Mouse (Mus musculus) myocyte (in vitro differentiated cells): ENCODE measurements at regions not wholly inside any gene's neighbourhood (a gene's known extent, or its start where the extent isn't known, plus 50 kb on each side); places are given as distances from the start of the nearest gene placed in this dataset.

Source experiments
- H3K27me3 ChIP-seq: one replicate; pipeline ENCODE4 v1.6.1; 2011; ENCODE audit not compliant: control insufficient read depth, insufficient read depth, insufficient read length
- H3K36me3 ChIP-seq: one replicate; pipeline ENCODE4 v1.6.1; 2011; ENCODE audit not compliant: control insufficient read depth, insufficient read depth
- H3K4me2 ChIP-seq: one replicate; pipeline ENCODE4 v1.6.1; 2011; ENCODE audit warnings: low read depth, control low read depth
- H3K4me3 ChIP-seq: one replicate; pipeline ENCODE4 v1.5.1; 2011; ENCODE audit warnings: mild to moderate bottlenecking, control low read depth, moderate library complexity
- H3K79me2 ChIP-seq: one replicate; pipeline ENCODE4 v1.6.1; 2011; ENCODE audit not compliant: control insufficient read depth, insufficient read depth
- H3ac ChIP-seq: one replicate; pipeline ENCODE4 v1.6.1; 2011; ENCODE audit not compliant: control insufficient read depth, insufficient read length
- CEBPB ChIP-seq: IDR thresholded peaks from 2 replicates; pipeline ENCODE4 v1.6.1; 2011; ENCODE audit warnings: mild to moderate bottlenecking, moderate library complexity; ENCODE audit not compliant: poor library complexity, insufficient read depth, severe bottlenecking
- E2F4 ChIP-seq: IDR thresholded peaks from one replicate; pipeline ENCODE4 v1.6.1; 2011; ENCODE audit warnings: mild to moderate bottlenecking, control low read depth, moderate library complexity; ENCODE audit not compliant: insufficient read depth
- MAX ChIP-seq: IDR thresholded peaks from one replicate; pipeline ENCODE4 v1.6.1; 2011; ENCODE audit warnings: low read depth, mild to moderate bottlenecking, control low read depth
- MYOD1 ChIP-seq, 3 experiments: IDR thresholded peaks; one replicate each; pipeline ENCODE4 v1.6.1; 2011; ENCODE audit warnings: control low read depth in 2 of 3, low read depth in 2 of 3, mild to moderate bottlenecking in 2 of 3, moderate library complexity in 1 of 3; ENCODE audit not compliant: insufficient read length in 2 of 3, control insufficient read depth in 1 of 3
- MYOG ChIP-seq, 3 experiments: IDR thresholded peaks; one replicate each; pipeline ENCODE4 v1.6.1; 2011; ENCODE audit warnings: control low read depth in 2 of 3, low read depth in 2 of 3, mild to moderate bottlenecking in 2 of 3; ENCODE audit not compliant: insufficient read length in 2 of 3, control insufficient read depth in 1 of 3, insufficient read depth in 1 of 3
- POLR2A ChIP-seq: IDR thresholded peaks from one replicate; pipeline ENCODE4 v1.6.1; 2011; ENCODE audit warnings: low read depth, mild to moderate bottlenecking, control low read depth, moderate library complexity; ENCODE audit not compliant: insufficient read length
- POLR2AphosphoS2 ChIP-seq: IDR thresholded peaks from one replicate; pipeline ENCODE4 v1.6.1; 2011; ENCODE audit warnings: low read depth, control low read depth; ENCODE audit not compliant: insufficient read length
- REST ChIP-seq: IDR thresholded peaks from one replicate; pipeline ENCODE4 v1.6.1; 2011; ENCODE audit warnings: mild to moderate bottlenecking, control low read depth, moderate library complexity; ENCODE audit not compliant: insufficient read depth, insufficient read length
- SRF ChIP-seq: IDR thresholded peaks from one replicate; pipeline ENCODE4 v1.6.1; 2011; ENCODE audit warnings: low read depth; ENCODE audit not compliant: control insufficient read depth, insufficient read length
- TCF12 ChIP-seq: IDR thresholded peaks from one replicate; pipeline ENCODE4 v1.6.1; 2011; ENCODE audit warnings: mild to moderate bottlenecking, control low read depth; ENCODE audit not compliant: poor library complexity, insufficient read depth, severe bottlenecking
- TCF3 ChIP-seq: IDR thresholded peaks from one replicate; pipeline ENCODE4 v1.6.1; 2011; ENCODE audit warnings: low read depth, control low read depth; ENCODE audit not compliant: insufficient read length
- USF1 ChIP-seq: IDR thresholded peaks from one replicate; pipeline ENCODE4 v1.6.1; 2011; ENCODE audit warnings: low read depth, mild to moderate bottlenecking, control low read depth, moderate library complexity

DNA sequence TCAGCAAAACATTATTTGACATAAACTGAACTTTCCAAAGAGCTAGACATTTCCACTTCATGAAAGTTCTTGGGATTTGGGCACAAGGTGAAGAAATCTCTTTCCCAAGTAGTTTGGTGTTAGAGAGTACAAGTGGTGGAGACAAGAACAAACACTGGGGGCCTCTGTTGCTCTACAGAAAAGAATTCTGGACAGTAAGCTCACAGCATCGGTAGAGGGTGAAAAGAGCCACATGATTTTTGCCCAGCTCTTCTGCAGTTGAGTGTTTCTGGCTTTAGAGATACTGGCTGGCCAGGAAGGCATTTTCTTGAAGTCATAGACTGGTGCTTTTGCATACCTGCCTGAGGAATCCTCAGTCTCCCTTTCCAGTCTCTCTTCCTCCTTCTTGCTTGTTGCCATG lies 127.8 kb downstream of the Stk31 start:
- H3K79me2 ChIP-seq = no peaks in the 10 kb centered on the region
- no peaks in the 10 kb centered on the region for H3K36me3 ChIP-seq
- H3K4me3 ChIP-seq = no peak overlapping the region
- H3K4me2 ChIP-seq = no peak overlapping the region
- no peak overlapping the region for H3ac ChIP-seq
- no peak for TF ChIP-seq E2F4
- TF ChIP-seq MYOG (IDR thresholded peaks at IDR 0.05; ENCODE audit: control insufficient read depth in 1 of 3, insufficient read depth in 1 of 3, insufficient read length in 2 of 3, low read depth in 2 of 3) = no peak
- TF ChIP-seq POLR2AphosphoS2 = no peak
- TF ChIP-seq MAX = no peak
- TF ChIP-seq REST = no peak
- TF ChIP-seq SRF = no peak
- TF ChIP-seq MYOD1 (IDR thresholded peaks at IDR 0.05; ENCODE audit: control insufficient read depth in 1 of 3, insufficient read length in 2 of 3, low read depth in 2 of 3) = no peak
- no peak for TF ChIP-seq TCF3
- TF ChIP-seq POLR2A = no peak
- TF ChIP-seq CEBPB = no peak
- TF ChIP-seq TCF12 = no peak
- no peaks in the 10 kb centered on the region for H3K27me3 ChIP-seq

DNA sequence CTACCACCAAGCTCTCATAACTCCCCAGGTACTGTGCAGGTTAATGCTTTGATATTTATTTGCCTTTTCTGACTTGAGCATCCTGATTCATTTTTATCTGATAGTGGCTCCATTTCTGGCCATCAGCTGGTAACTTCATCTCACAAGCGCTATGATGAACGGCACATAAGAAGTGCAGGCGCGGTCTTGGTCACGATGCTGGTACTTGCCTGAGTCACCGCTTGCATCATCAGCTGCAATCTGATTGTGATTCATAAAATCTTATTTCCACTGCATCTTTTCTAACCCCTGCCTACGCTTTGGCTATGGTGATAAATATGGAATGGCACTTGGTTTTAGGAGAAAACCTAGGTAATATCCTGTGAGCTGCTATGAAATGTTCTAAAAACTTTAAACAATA lies 128.3 kb downstream of the Stk31 start:
- Histone ChIP-seq H3K79me2 (no peaks in the 10 kb centered on the region), H3ac (no peak overlapping the region), H3K4me3 (no peak overlapping the region), H3K27me3 (no peaks in the 10 kb centered on the region), H3K4me2 (no peak overlapping the region), H3K36me3 (no peaks in the 10 kb centered on the region)
- TF ChIP-seq CEBPB = peak; percentile 60
- TF ChIP-seq REST = no peak

DNA sequence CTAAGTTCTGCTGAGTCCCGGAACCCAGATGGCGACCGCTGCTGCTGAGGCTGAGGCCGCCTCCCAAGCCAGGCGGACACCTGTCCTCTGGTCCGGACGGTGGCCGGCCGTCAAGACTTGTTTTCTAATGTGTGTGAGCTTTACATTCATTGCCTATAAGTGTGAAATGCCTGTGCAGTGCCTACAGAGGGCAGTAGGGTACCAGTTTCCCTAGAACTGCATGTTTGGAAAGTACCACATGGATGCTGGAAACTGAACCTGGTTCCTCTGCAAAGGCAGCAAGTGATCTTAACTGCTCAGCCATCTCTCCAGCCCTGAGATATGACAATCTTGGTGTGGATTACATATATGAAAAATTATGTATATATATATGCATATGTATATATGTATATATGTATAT lies 138.6 kb downstream of the Stk31 start:
- Histone ChIP-seq H3ac (no peak overlapping the region), H3K79me2 (no peaks in the 10 kb centered on the region), H3K36me3 (no peaks in the 10 kb centered on the region), H3K4me3 (no peak overlapping the region), H3K4me2 (no peak overlapping the region), H3K27me3 (no peaks in the 10 kb centered on the region)
- TF ChIP-seq TCF3 (no peak), POLR2A (no peak), MAX (no peak), REST (no peak), SRF (no peak), MYOD1 (IDR thresholded peaks at IDR 0.05; ENCODE audit: control insufficient read depth in 1 of 3, insufficient read length in 2 of 3, low read depth in 2 of 3) (no peak), TCF12 (no peak), POLR2AphosphoS2 (no peak), MYOG (IDR thresholded peaks at IDR 0.05; ENCODE audit: control insufficient read depth in 1 of 3, insufficient read depth in 1 of 3, insufficient read length in 2 of 3, low read depth in 2 of 3) (no peak), E2F4 (no peak), CEBPB (no peak), USF1 (no peak)

DNA sequence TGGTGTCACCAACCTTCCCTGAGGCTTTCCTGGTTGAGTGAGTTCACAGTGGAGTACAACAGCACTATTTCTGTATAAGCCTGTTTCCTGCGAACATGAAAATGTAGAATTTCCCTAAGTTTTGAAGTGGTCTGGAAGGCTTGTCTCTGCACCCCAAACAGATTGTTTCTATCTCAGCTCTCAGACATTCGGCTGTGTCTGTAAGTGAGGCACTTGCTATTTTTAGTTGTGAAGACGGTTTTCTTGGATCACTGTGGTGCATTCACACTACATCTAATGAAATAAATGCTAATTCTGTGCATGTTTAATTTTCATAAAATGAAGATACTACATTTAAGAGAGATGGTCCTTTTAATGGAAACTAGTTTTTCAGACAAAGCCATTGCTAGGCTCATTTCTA lies 139.1 kb downstream of the Stk31 start:
- Histone ChIP-seq H3ac (no peak overlapping the region), H3K36me3 (no peaks in the 10 kb centered on the region), H3K4me2 (no peak overlapping the region), H3K27me3 (no peaks in the 10 kb centered on the region), H3K4me3 (no peak overlapping the region), H3K79me2 (no peaks in the 10 kb centered on the region)
- no peak for TF ChIP-seq MAX
- TF ChIP-seq TCF12 = no peak
- TF ChIP-seq USF1 = no peak
- no peak for TF ChIP-seq CEBPB
- no peak for TF ChIP-seq POLR2AphosphoS2
- TF ChIP-seq MYOG (IDR thresholded peaks at IDR 0.05; ENCODE audit: control insufficient read depth in 1 of 3, insufficient read depth in 1 of 3, insufficient read length in 2 of 3, low read depth in 2 of 3) = no peak
- no peak for TF ChIP-seq REST
- TF ChIP-seq MYOD1 (IDR thresholded peaks at IDR 0.05; ENCODE audit: control insufficient read depth in 1 of 3, insufficient read length in 2 of 3, low read depth in 2 of 3) = no peak
- no peak for TF ChIP-seq TCF3
- no peak for TF ChIP-seq POLR2A
- no peak for TF ChIP-seq E2F4
- TF ChIP-seq SRF = no peak

DNA sequence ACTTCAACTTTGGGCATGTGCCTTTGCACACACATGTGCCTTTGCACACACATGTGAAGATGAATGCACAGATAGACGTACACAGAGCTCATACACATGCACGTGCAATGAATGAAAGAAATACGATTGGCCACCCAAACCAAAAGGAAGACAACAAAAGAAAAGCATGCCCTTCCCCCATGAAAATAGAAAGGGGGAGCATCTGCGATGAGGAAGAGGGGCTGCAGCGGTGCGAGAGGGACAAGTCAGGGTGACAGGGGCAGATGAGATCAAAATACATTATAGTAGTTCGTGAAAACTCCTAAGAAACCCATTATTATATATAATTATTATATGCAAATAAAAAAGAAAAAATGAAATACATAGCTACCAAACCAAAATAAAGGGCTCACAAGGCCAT lies 149.5 kb downstream of the Stk31 start:
- Histone ChIP-seq H3K4me3 (no peak overlapping the region), H3K36me3 (no peaks in the 10 kb centered on the region), H3K79me2 (no peaks in the 10 kb centered on the region), H3K27me3 (no peaks in the 10 kb centered on the region), H3ac (no peak overlapping the region), H3K4me2 (no peak overlapping the region)
- TF ChIP-seq TCF3 = no peak
- no peak for TF ChIP-seq POLR2AphosphoS2
- TF ChIP-seq MYOG (IDR thresholded peaks at IDR 0.05; ENCODE audit: control insufficient read depth in 1 of 3, insufficient read depth in 1 of 3, insufficient read length in 2 of 3, low read depth in 2 of 3) = no peak
- no peak for TF ChIP-seq E2F4
- TF ChIP-seq USF1 = no peak
- TF ChIP-seq MYOD1 (IDR thresholded peaks at IDR 0.05; ENCODE audit: control insufficient read depth in 1 of 3, insufficient read length in 2 of 3, low read depth in 2 of 3) = no peak
- no peak for TF ChIP-seq MAX
- no peak for TF ChIP-seq TCF12
- no peak for TF ChIP-seq CEBPB
- TF ChIP-seq REST = no peak
- TF ChIP-seq POLR2A = no peak
- TF ChIP-seq SRF = no peak
